In genomic region chr11:97021873-97022484, GRCm38 (mm10) we compare ENCODE assay signal across 8 mouse cellular contexts. TPM values are rescaled to one million over a fixed set of nuclear protein-coding genes. Genes with fewer than 3 reads are reported as not detected.
A peak's percentile ranks its signal among the peaks of the same experiment; 100 is the strongest.
DNase-seq lines count a peak whose midpoint lies in the region; ATAC-seq and TF ChIP-seq lines count a peak whose summit lies in the region.

No protein-coding gene starts in this region.

- H3K9ac ChIP-seq in forebrain, postnatal 0 days = peak overlapping the region; percentile 55

- no peak overlapping the region for H3K27ac ChIP-seq in forebrain, postnatal 0 days (ENCODE audit: low read depth, low read length)

- peak overlapping the region; percentile 68 for H3K4me2 ChIP-seq in forebrain, postnatal 0 days (ENCODE audit: low read depth)

- no peaks in the 10 kb centered on the region; the same call in 1 of the 2 replicates for H3K4me1 ChIP-seq in forebrain, postnatal 0 days (ENCODE audit: insufficient read depth)

- WGBS in forebrain, postnatal 0 days = 1% methylated on average over 50 of the region's 50 CpGs

- H3K36me3 ChIP-seq in forebrain, postnatal 0 days (ENCODE audit: insufficient read depth) = no peaks in the 10 kb centered on the region

- peak; percentile 78 for ATAC-seq in forebrain, postnatal 0 days
- peak; percentile 52 to 58; a peak in 3 of 4 replicates for ATAC-seq in hematopoietic stem cell, adult 5-6 weeks (replicated peaks in 1 of 2; ENCODE audit: insufficient read depth in 1 of 2, low FRiP score in 2 of 2, low TSS enrichment in 1 of 2, low read depth in 1 of 2, poor library complexity in 2 of 2, severe bottlenecking in 2 of 2)

- peak; percentile 46 for DNase-seq in MEL-GATA-1-ER (ENCODE audit: extremely low read depth, low read depth)
- DNase-seq in cerebellum, adult 8-10 months = peak; percentile 67
- peak; percentile 76 for DNase-seq in forebrain, postnatal 0 days
- peak; percentile 73 to 82 for DNase-seq in layer of hippocampus, postnatal 10 days (ENCODE audit: low spot score in 2 of 2)
- peak; percentile 91 for DNase-seq in lung, postnatal 10 days
- peak; percentile 58 for DNase-seq in ovary, postnatal 10 days (ENCODE audit: low spot score)
- DNase-seq in thymus, postnatal 14 days = peak; percentile 93

- peaks cover 66% of the 10 kb centered on the region for H3K27me3 ChIP-seq in forebrain, postnatal 0 days (ENCODE audit: insufficient read depth, low read length)

- peak overlapping the region; percentile 45 for H3K4me3 ChIP-seq in forebrain, postnatal 0 days (ENCODE audit: low read depth, low read length)

- peak; percentile 74 for TF ChIP-seq CTCF in forebrain, postnatal 0 days (IDR thresholded peaks at IDR 0.05; ENCODE audit: low read depth)

- no peaks in the 10 kb centered on the region for H3K9me3 ChIP-seq in forebrain, postnatal 0 days (ENCODE audit: low read length)

RNA-seq across cellular contexts. Expression of gene Scrn2, which starts 7.8 kb away (rescaled TPM):
- total RNA-seq in forebrain, postnatal 0 days (2014; rRNA removed) = 14.8 and 17.9 TPM in 2 replicates
- 10.2 and 11.3 TPM in 2 replicates for polyA plus RNA-seq in forebrain, postnatal 0 days (2015; fragmentation: Nextera tagmentation; extraction: Ambion mirVana)
- total RNA-seq in hematopoietic stem cell, adult 5-6 weeks (2017) = 22.6 and 35.3 TPM in 2 replicates
- total RNA-seq in layer of hippocampus, postnatal 10 days (2021) = 1 to 10 TPM; 5.2 to 6.3 TPM

RNA-seq across cellular contexts. Expression of gene Sp6, which starts 8.8 kb away (rescaled TPM):
- total RNA-seq in forebrain, postnatal 0 days (2014; rRNA removed) = 0.85 and 0.86 TPM in 2 replicates
- 0.35 and 0.75 TPM in 2 replicates for polyA plus RNA-seq in forebrain, postnatal 0 days (2015; fragmentation: Nextera tagmentation; extraction: Ambion mirVana)
- 0.05 and 0.19 TPM in 2 replicates for total RNA-seq in hematopoietic stem cell, adult 5-6 weeks (2017)
- total RNA-seq in layer of hippocampus, postnatal 10 days (2021) = 1 to 10 TPM; 1.4 TPM

RNA-seq across cellular contexts. Expression of gene Lrrc46, which starts 19.2 kb away (rescaled TPM):
- total RNA-seq in forebrain, postnatal 0 days (2014; rRNA removed) = 1.0 and 1.6 TPM in 2 replicates
- polyA plus RNA-seq in forebrain, postnatal 0 days (2015; fragmentation: Nextera tagmentation; extraction: Ambion mirVana) = 4.9 and 5.8 TPM in 2 replicates
- total RNA-seq in hematopoietic stem cell, adult 5-6 weeks (2017) = 0.63 TPM in 1 of 2 replicates, not detected in the other
- 1 to 10 TPM in 1 of 2 experiments, under 1 TPM in 1; 0.83 to 1.6 TPM for total RNA-seq in layer of hippocampus, postnatal 10 days (2021)

RNA-seq across cellular contexts. Expression of gene Mrpl10, which starts 19.4 kb away (rescaled TPM):
- 41.6 and 55.5 TPM in 2 replicates for total RNA-seq in forebrain, postnatal 0 days (2014; rRNA removed)
- polyA plus RNA-seq in forebrain, postnatal 0 days (2015; fragmentation: Nextera tagmentation; extraction: Ambion mirVana) = 47.0 and 62.0 TPM in 2 replicates
- total RNA-seq in hematopoietic stem cell, adult 5-6 weeks (2017) = 13.9 and 17.1 TPM in 2 replicates
- total RNA-seq in layer of hippocampus, postnatal 10 days (2021) = 10 to 100 TPM; 74.4 to 76.7 TPM

RNA-seq across cellular contexts. Expression of gene Osbpl7, which starts 28.4 kb away (rescaled TPM):
- total RNA-seq in forebrain, postnatal 0 days (2014; rRNA removed) = 10.9 and 13.1 TPM in 2 replicates
- polyA plus RNA-seq in forebrain, postnatal 0 days (2015; fragmentation: Nextera tagmentation; extraction: Ambion mirVana) = 7.4 and 8.3 TPM in 2 replicates
- 13.3 and 13.4 TPM in 2 replicates for total RNA-seq in hematopoietic stem cell, adult 5-6 weeks (2017)
- total RNA-seq in layer of hippocampus, postnatal 10 days (2021) = 10 to 100 TPM; 12.9 to 13.5 TPM
